Mouse (Mus musculus): ENCODE results near the gene Osr1.

Osr1 gene

DNA sequence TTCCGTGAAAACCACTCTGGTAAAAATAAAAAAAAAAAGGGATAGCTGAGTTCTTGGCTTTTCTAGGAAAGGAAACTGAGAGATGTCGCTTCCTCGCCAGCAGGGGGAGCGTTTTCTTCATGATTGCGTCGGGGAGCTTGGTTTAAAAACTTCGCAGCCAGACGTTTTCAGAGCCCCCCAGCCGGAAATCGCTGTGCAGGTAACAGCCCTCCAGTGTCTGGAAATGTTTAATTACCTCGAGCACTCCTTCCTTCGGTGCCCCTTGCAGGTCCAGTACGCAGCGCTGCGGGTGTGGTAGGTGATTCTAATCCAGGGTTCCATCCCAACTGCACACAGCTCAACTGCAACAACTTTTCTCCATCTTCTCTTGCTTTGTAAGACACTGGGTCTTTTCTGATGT, at the start of gene Osr1:
Gene Osr1 (plus strand): TSS at position 146 of the 400 bp plus-strand sequence.
- DNase-seq (ENCODE audit: low spot score): peak; percentile 64

DNA sequence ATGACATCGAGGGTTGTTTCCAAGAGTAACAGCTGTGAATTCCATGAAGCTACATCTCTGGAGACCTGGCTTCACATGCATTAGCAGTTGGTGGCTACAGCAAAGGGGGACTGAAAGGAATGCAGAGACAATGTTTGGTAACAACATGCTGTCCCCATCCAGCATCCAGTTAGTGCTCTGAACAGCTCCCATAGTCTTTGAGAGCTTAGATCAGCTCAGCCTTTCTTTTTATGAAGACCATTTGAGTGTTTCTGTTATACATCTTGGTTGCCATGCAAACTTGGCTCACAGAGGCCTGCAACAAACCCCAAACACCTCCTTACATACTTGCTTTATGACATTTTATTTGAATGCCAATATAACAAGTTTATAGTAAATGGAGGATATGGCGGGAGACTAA, 19.6 kb upstream of the Osr1 start:
- no peak for DNase-seq (ENCODE audit: low spot score)

DNA sequence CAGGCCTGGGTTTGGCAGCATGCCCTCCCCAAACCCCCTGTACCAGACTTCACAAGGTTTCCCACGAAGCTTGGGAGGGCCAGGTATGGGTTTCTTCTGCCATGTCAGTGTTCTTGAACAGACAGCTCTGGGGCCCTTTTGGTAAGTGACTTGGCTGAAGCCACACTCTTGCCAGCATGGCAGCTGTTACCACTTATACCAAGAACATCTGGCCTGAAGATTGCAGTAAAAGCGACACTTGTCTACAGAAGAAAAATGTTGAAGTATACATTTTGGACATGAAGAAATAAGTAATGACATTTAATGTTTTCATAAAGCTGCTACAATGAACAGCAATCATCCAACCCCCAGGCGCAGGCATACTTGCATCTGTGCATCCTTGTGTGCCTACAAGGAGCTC, 5.0 kb upstream of the Osr1 start:
- no peak for DNase-seq (ENCODE audit: low spot score)

DNA sequence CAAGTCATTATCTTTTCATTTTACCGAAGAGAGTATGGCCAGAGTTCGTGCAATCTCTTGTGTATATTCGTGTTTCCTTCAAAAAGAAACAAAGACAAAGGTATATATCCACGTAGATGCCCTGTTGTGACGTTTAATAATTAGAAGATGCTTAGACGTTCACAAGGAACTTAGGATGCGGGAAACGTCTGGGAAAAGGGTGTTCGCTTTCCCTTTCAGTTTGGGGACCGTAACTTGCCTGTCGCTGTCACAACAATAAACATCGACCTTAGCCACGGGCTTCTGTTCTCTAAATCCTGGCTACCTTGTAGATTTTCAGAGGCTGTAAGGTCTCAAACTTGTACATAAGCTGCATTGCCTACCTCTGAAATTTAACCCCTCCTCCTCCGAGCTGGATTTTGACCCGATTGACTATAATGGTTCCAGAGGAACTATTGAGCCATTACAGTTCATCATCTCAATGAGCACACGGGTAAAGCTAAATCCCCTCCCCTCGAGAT, 630 bp downstream of the Osr1 start:
- no peak for DNase-seq (ENCODE audit: low spot score)

DNA sequence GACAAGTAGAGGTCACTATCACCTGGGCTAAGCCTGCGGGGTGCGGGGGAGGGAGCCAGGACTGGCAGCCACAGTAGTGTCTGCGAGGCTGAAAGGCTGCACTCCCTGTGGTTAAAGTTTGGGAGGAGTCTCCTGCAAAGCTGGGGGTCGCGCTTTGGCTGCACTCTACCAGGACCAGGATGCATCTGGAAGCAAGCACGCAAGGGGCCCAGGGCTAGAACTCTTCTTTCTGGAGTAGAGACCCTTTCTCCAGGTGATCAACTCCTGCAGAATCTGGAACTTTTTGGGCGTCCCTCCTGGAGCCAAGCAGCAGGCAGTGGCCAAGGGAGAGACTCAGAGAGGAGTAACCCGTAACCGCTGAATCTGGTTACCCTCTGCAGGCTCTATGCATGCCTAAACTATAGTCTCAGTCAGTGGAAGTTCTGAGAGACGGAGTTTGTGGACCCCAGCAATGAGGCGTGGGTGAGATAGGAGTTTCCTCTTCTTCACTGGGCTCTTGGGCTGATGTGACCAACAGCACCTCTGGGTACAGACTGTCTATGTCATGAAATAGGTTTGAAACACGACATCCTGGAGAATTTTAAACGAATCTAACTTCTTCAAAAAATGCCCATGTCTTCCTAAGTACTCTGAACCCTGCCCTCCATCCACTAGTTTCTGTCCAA, 1.5 kb downstream of the Osr1 start:
- DNase-seq (ENCODE audit: low spot score): no peak

DNA sequence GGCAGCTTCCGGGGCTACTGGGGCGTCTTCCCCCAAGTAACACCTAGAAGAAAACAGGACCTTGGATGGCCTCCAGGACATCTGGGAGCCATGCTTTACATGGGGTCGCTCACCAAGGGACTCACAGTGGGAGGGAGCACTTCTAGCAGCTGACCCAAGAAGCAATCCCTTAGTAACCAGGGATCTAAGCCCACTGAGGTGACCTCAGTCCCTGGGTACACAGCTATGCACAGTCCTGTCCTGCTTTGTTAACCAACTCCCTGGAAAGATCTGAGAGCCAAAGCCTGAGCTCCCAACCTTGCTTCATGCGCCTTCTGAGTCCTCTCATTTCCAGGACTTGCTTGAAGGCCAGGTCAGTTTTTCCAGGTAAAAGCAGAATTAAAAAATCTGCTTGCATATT, 2.1 kb downstream of the Osr1 start:
- no peak for DNase-seq (ENCODE audit: low spot score)

DNA sequence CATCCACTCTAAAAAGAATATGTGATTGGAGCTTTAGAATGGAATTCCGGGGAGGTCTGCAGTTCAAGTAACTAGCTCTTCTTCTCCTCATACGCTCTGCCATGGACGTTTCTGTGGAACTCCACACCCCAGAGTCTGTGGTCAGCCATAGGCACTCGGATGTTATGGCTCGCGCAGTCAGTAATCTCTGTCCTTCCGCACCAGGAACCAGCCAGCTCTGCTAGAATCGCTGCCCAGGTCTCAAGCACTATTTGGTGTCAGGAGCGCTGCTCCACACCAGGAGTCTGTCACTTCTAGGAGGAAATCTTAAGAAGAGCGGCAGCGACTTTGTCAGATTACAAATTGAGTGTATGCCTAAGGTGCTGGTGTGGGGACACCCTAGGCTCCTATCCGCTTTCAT, 3.8 kb downstream of the Osr1 start:
- DNase-seq (ENCODE audit: low spot score): no peak

DNA sequence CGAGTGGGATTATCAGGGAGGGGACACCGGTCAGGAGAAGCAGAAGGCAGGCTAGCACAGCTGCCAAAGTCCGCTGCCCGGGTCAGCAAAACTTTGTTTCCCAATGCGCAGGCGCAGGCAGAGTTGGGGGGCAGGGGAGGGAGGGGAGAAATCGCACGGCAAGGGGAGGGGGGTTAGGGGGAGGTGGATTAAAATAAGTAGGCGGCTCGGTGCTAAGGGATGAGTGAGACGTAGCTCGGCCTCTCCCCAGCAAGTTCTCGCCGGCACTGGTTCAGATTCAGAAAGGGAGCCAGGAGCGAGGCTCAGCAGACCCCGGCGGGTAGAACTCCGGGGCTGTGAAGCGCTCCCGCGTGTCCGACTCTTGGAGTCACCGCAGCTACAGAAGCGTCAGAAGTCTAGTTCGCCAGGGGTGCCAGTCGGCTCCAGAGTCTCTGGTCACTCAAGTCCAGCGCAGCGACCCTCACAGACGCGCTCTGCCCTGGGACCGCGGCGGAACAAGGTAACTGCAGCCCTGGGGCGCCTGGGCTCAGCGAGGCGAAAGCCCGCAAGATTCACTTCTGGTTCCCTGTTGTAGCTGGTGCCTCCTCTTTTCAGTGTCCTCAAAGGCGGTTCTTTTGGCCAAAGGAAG, 4.4 kb downstream of the Osr1 start:
- no peak for DNase-seq (ENCODE audit: low spot score)

DNA sequence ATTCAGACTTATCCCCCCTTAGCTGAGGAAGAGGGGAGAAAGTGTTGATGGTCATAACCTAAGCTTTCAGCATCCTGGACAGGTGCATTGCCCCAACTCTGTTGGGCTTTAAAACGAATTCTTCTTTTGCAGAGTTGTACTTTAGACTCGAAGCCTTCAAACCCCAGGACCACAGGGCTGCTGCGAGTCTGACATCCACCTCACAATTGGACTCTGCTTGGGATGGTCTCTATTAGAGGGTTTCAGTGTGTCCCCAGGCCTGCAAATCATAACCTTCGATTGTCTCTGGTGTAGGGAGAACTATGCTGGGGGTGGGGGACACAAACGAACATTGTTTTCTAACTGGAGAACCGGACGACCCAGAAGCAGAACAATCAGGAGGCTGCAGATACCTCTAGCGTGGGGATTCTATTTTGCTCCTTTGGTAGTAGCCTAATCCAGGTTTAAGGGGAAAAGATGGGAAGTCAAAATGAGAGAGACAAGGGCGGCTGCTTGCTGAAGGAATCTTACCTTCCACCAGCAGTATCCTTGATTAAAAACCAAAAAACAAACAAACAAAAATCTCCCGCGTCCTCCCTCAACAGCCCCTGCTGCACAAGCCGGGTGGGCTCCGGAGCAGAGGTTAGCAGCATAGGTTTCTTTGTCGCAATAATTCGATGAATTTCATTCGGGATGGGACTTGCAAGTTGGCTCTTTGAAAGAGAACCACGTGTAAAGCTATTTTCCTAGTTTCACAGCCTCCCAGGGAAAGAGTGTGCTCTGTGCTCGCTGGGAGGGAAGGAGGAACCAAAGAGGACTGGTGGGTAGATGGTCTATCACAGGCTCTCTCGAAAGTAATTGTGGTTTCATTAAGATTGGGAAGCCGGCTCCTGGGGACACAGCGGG, 5.5 kb downstream of the Osr1 start:
- DNase-seq (ENCODE audit: low spot score): no peak

DNA sequence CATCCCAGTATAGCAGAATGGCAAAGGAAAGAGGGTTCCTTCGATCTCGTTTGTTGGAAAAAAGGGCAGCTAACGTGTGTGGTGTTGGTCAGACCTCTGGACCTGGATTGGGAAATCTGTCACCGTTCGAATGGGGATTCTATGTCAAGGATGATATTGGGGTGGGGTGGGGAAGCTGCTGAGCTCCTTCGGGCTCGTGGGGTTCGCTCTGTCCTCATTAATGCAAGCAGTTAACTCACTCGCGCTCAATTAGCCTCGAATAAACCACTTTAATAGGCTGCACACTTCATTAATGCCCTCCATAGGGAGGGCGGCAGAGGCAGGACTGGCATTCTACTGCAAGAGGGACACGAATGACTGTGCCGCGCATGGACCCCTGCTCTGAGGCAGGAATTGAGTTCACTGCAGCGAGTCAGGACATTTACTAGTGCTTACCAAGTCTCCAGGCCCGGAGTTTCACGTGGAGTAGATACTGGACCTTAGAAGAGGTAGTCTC, 6.2 kb downstream of the Osr1 start:
- DNase-seq (ENCODE audit: low spot score): no peak

DNA sequence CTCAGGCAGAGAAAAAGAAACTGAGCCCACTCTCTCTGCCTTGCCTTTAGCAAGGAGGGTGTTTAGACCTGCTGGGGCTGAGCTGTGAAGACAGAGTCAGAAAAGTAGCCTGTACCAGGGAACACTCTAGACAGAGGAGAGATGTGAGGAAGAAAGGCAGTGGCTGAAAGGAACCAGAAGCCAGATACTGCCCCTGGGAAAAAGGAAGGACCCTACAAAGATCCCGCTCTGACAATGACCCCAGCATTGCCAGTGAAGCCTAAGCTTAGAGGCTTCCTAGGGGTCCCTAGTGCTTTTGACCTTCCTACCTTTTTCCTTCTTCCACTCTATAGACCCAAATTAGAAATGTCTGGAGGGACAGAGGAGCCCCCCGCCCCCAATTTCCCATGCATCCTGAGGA, 7.7 kb downstream of the Osr1 start:
- no peak for DNase-seq (ENCODE audit: low spot score)

DNA sequence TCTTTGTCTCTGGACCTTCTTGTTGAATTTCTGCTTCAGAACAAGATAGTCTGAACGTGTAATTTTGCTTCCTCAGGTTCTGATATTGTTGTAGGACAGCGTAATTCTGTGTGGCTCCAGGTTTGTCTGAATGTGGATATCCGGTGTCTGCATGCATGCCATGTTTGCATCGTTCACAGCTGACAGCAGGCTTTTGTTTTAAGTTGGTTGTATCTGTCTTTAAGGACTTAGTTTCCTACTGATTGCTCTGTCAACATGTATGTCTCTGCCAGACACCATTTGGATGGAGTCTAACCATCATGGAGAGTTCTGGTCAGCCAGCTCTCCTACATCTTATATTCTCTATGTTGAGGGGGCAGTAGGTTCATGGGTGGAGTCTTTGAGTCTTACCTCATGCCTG, 8.7 kb downstream of the Osr1 start:
- no peak for DNase-seq (ENCODE audit: low spot score)

DNA sequence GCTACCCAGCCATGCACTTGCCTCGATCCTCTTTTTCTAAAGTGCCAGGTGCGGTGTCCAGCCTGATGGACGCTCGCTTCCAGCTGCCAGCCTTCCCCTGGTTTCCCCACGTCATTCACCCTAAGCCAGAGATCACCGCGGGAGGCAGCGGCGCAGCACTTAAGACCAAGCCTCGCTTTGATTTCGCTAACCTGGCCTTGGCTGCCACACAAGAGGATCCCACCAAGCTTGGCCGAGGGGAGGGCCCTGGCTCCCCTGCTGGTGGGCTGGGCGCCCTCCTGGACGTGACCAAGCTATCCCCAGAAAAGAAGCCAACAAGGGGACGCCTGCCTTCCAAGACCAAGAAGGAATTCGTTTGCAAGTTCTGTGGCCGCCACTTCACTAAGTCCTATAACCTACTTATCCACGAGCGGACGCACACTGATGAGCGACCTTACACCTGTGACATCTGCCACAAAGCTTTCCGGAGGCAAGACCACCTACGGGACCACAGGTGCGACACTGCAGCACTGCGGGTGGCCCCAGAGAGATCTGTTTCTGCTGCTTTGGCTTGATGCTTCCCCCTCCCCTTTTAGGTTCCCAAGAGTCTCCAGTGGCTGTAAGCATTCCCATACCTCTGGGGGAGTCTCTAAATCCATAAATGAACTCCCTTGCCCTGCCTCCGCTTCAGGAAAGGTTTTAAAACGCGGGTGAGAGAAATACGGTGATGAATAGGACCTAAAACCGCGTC, 9.6 kb downstream of the Osr1 start:
- DNase-seq (ENCODE audit: low spot score): no peak

DNA sequence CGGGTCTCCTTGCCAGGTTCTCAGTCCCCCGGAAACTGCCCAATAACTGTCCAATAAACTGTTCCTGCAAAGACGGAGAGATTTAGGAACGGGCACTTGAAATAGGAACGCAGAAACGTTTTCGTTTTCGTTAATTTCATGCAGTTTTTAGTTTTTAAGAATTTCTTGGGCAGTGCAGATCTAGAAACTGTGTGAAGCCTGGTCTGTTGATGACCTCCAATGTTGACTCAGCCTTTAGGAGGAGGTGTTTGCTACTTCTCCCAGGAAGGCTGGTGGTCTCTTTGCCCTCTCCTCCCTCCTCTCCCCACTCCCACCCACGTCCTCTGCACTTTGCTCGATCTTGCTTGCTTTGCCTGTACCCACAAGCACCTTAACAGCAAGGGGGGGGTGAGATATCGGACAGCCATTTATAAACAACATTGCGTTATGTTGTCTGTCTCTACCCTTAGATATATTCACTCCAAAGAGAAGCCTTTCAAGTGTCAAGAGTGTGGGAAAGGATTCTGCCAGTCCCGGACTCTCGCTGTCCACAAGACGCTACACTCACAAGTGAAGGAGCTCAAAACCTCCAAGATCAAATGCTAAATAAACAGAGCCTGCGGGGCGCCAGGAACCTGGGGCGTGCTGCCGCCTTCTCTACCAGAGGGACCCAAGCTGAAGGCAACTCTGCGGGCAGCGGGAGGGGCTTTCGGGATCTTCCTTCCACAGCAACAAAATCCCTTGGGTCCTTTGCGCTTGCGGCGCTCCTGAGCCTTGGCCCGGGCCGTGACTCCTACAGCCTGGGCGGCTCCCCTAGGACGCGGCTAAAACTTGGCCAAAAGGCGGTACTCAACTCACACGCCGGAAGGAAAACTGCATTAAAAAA, 10.4 kb downstream of the Osr1 start:
- no peak for DNase-seq (ENCODE audit: low spot score)

DNA sequence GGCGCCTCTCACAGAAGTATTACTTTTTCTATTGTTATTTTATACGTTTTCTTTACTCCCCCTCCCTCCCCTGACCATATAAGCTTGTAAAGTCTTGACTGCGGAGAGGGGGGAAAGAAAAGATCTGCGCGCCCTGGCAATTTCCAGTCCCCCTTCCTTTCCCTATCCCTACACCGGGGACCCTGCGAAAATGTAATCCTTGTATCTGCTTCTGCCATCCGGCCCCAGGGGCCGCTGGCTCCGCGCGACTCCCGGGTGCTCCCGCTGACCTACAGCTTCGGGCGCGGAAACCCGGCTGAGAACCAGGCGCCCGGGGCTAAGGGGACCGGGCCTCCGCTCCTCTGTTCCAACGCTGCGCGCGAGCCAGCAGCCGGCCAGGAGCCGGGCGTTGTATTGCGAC, 11.1 kb downstream of the Osr1 start:
- DNase-seq (ENCODE audit: low spot score): no peak

DNA sequence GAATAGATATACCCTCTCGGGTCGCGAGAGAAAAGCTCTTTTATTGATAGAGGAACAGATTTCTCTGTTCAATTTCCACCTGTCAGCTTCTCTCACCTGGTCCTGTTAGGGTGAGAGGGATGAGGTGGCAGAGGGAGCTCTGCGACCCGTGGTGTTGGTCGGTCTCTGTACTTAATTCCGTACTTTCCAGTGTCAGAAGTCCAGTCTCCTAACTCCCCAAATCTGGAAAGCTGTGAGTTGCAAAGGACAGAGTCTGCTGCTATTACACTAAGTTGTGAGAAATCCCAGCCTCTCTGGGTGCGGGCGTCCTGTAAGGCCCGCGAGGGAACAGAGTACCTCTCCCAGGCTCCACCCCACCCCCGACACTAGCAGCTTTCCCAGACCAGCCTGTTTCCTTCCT, 11.6 kb downstream of the Osr1 start:
- DNase-seq (ENCODE audit: low spot score): no peak

DNA sequence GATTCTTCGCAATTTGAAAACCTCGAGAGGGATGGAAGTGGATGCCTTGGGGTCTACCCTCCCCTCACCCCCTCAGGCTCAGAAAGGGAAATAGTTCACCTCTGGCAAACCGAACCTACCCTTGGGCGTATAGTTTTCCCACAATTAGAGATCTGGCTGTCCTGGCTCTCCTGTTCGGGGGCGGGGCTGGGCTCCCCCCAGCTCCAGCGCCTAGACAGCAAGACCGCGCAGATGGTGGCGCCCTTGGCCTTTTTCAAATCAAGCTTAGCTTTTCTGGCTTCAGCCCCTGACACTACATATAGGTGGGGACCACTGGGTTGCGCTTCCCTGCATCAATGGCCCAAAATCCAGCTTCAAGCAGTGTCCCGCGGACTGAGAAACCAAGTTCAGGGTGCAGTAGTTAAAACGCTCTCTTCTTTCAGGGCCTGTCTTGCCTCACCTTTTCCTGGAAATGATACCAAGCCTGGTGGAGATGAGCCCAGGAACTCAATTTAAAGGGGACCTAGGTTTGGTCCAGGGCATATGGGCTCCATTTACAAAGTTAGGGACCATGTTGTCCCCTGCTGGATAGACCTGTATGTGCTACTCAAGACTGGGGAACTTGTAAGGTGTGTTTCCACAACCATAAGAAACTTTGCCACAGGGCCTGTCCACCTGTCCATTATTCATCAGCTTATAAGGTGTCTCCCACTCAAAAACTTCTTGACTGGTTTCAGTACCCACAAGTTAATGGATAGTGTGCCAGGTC, 12.5 kb downstream of the Osr1 start:
- no peak for DNase-seq (ENCODE audit: low spot score)

DNA sequence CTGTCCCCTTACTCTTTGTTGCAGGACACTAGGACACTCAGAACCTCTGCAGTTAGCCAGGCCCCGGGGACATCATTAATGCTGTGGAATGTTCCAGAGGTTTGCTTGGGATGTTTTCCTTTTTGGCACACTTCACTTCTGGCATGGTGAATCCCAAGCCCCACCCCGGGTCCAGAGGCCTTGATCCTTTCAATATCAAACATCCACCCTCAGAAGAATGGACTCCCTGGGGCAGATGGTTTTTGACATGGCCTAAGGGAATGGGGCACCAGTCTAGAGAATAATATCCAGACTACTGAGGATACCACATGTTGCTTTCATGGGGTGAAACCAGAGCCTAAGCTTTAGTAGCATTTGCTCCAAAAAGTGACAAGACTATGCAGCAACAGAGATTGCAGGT, 13.5 kb downstream of the Osr1 start:
- no peak for DNase-seq (ENCODE audit: low spot score)

DNA sequence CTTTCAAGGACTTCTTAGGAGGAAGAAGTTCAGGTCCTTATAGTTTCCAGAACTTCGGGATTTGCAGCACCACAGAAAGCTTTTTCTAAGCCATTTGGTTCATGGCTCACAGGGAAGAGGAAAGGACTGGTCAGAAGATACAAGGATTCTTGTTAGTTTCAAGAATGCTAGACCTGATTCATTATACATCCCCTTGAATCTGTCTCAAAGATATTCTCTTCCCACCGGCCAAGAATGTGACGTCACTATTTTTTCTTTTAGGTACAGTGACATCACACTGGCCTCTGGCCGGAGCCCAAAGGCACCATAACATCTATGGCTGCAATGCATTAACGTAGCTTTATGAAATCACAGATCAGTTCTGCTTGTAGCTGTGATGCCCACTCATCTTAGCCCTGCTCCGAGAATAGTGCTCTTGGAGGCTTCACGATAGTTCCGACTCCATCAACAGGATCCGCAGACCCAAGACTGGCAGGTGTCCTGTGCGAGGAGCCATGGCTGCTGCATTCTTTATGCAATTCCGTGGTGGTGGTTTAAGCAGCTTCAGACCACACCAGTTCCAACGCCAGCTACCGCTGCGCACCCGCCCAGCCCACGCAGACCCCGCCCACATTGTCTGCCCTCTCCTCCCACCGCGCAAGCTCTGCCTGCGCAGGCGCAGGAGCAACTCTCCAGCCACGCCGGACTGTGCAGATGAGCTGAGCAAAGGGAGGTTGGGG, 14.6 kb downstream of the Osr1 start:
- DNase-seq (ENCODE audit: low spot score): peak; percentile 67

DNA sequence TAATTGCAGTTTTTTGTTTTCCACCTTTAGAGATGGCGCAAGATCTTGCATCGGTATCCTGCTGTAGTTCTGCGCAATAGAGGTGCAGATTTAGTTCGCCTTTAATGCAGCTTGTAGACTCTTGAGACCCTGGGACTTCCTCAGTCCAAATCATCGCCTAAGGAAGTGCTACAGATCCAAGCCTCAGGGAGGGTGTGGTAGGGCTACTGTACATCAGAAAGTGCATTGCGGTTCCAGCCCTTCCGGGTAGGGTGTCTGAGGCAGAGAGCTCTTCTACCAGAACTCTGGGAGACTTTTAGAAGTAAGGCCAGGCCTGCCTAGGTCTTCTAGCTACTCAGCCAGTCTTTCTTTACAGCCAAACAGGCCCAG, 15.2 kb downstream of the Osr1 start:
- DNase-seq (ENCODE audit: low spot score): no peak

Data from ovary, postnatal 14 days (tissue).